Mouse (Mus musculus) liver, embryonic 14.5 days (tissue): ENCODE results near the gene Hmgb1. TPM values are rescaled to one million over a fixed set of nuclear protein-coding genes. Genes with fewer than 3 reads are reported as not detected.

ENCODE experiments used
- ATAC-seq: fragments of 200-750 bp; cut with Nextera tagmentation; 2 replicates; pipeline ENCODE4 v1.8.0; 2017; ENCODE audit warnings: moderate number of reproducible peaks, mild to moderate bottlenecking, moderate library complexity; ENCODE audit not compliant: insufficient read depth
- DNase-seq, 3 experiments: peaks; one replicate each; pipeline ENCODE4 v3.0.0-alpha.2; 2012 to 2013; ENCODE audit warnings: low read depth in 3 of 3, low spot score in 3 of 3
- H3K27ac ChIP-seq: fragments of 300-500 bp; sonication (generic); 2 replicates; pipeline ENCODE4 v1.5.1; 2014; ENCODE audit warnings: moderate library complexity, mild to moderate bottlenecking, control low read depth, inconsistent platforms
- H3K27me3 ChIP-seq: fragments of 300-500 bp; sonication (generic); 2 replicates; pipeline ENCODE4 v1.6.1; 2014; ENCODE audit warnings: mild to moderate bottlenecking, low read length, moderate library complexity; ENCODE audit not compliant: control insufficient read depth, insufficient read depth
- H3K36me3 ChIP-seq: fragments of 300-500 bp; sonication (generic); replicated peaks from 2 replicates; pipeline ENCODE4 v1.6.1; 2014; ENCODE audit warnings: low read depth; ENCODE audit not compliant: control insufficient read depth, insufficient read depth
- H3K4me1 ChIP-seq, 2 experiments: fragments of 200-500 bp in 1 of 2; fragments of 300-500 bp in 1 of 2; sonication (generic) in 1 of 2; replicated peaks; 2 replicates each; pipeline ENCODE4 v1.6.1; 2012 to 2014; ENCODE audit warnings: antibody characterized with exemption in 1 of 2, inconsistent platforms in 1 of 2, low read length in 1 of 2; ENCODE audit not compliant: control insufficient read depth in 2 of 2, insufficient read depth in 2 of 2
- H3K4me2 ChIP-seq: fragments of 300-500 bp; sonication (generic); 2 replicates; pipeline ENCODE4 v1.6.1; 2014; ENCODE audit warnings: low read depth, mild to moderate bottlenecking, control low read depth, moderate library complexity
- H3K4me3 ChIP-seq, 2 experiments: fragments of 200-500 bp in 1 of 2; fragments of 300-500 bp in 1 of 2; sonication (generic) in 1 of 2; 2 replicates each; pipeline ENCODE4 v1.5.1; 2012 to 2014; ENCODE audit warnings: low read depth in 2 of 2, low read length in 2 of 2, mild to moderate bottlenecking in 2 of 2, control low read depth in 1 of 2, inconsistent platforms in 1 of 2, moderate library complexity in 1 of 2; ENCODE audit not compliant: insufficient read depth in 1 of 2
- H3K9ac ChIP-seq: fragments of 300-500 bp; sonication (generic); replicated peaks from 2 replicates; pipeline ENCODE4 v1.6.1; 2014; ENCODE audit warnings: mild to moderate bottlenecking, control low read depth, moderate library complexity
- H3K9me3 ChIP-seq: fragments of 300-500 bp; sonication (generic); 2 replicates; pipeline ENCODE4 v1.6.1; 2016; ENCODE audit warnings: low read length, mixed read lengths; ENCODE audit not compliant: control insufficient read depth
- CTCF ChIP-seq: IDR thresholded peaks from 2 replicates; pipeline ENCODE4 v1.5.1; 2016; ENCODE audit warnings: antibody characterized with exemption, low read depth, control low read depth
- EP300 ChIP-seq: IDR thresholded peaks from 2 replicates; pipeline ENCODE4 v1.6.1; 2016; ENCODE audit warnings: antibody characterized with exemption, low read depth
- WGBS: fragments of 180-500 bp; shearing (Covaris S2); extraction: QIAGEN DNeasy Blood & Tissue Kit; methylation state at CpG from one replicate; pipeline ENCODE4 v1.1.7; 2014; ENCODE audit not compliant: insufficient replicate concordance; 5-methylcytosine and 5-hydroxymethylcytosine counted together
- polyA plus RNA-seq, 2 experiments: library from polyadenylated mRNA; depleted of rRNA in 1 of 2; stranded (reverse) in 1 of 2; unstranded in 1 of 2; fragments of >200 nt; fragmentation: Nextera tagmentation in 1 of 2; extraction: Ambion mirVana in 1 of 2; gene quantifications; 2 replicates each; pipeline versions ENCODE4 v1.2.1 to v1.2.3; 2012 to 2014

The Hmgb1 gene
- polyA plus RNA-seq, 2 experiments: 176 to 555 TPM

DNA sequence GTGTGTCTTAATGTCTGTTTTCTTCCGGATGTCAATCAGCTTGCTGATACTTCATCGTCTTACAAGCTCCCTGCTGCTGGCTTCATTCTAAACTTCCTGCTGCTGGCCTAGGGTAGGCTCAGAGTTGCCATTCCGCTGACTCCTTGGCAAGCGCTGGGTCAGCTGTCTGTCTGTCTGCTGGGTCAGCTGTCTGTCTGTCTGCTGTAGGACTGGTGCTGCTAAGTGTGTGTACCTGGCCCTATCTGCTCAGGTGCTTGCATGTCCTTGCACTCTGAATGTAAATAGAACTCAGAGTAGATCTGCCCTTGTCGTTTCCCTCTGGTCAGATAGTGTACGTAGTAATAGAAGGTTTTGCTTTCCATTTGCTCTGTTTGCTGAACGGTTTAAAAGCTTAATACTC is 20.5 kb upstream of the Hmgb1 start:
- DNase-seq: no peak
- Histone ChIP-seq H3K4me2 (no peak overlapping the region), H3K9ac (no peak overlapping the region), H3K4me3 (no peak overlapping the region), H3K36me3 (peaks cover 66% of the 10 kb centered on the region), H3K9me3 (no peaks in the 10 kb centered on the region), H3K4me1 (0 out of 4 replicates have a peak, but pooled peaks cover 0 to 2% of the 10 kb centered on the region in 2 experiments), H3K27ac (no peak overlapping the region), H3K27me3 (no peaks in the 10 kb centered on the region)
- ATAC-seq: no peak
- WGBS: 81% methylated on average over 7 of the region's 7 CpGs
- TF ChIP-seq EP300 (no peak), CTCF (no peak)

DNA sequence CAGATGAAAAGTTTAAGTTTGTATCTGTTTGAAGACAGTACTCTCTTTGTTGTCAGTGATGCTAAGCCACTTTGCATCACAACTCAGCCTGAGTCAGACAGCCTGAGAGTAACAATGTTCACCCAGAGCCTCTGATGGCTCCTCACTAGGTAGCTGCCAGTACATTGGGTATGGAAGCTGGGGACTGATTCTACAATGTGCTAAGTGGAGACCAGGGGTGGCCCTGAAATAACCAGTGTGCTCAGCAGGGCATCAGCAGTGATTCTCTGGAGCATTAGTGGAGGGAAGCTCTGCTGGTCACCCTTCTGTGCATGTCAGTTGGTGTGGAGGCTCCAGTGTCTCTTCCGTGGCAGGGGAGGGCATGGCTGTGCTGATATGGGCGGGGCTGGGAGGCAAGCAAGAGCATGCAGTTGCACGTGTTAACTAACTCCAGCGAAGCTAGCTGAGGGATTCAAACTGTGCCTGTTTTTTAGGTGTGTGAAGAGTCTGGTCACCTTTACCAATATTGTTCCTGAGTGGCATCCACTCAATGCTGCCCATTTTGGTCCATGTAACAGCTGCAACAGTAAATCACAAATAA is 19.6 kb upstream of the Hmgb1 start:
- no peak for DNase-seq
- peaks cover 69% of the 10 kb centered on the region for H3K36me3 ChIP-seq
- no peak overlapping the region for H3K9ac ChIP-seq
- H3K9me3 ChIP-seq: no peaks in the 10 kb centered on the region
- ATAC-seq: no peak; the same call in 1 of the 2 replicates
- no peak for TF ChIP-seq EP300
- no peak for TF ChIP-seq CTCF
- WGBS: 53% methylated on average over 4 of the region's 4 CpGs
- no peaks in the 10 kb centered on the region for H3K27me3 ChIP-seq
- H3K4me3 ChIP-seq: no peak overlapping the region
- 0 out of 4 replicates have a peak, but pooled peaks cover 0 to 2% of the 10 kb centered on the region in 2 experiments for H3K4me1 ChIP-seq
- no peak overlapping the region for H3K4me2 ChIP-seq
- no peak overlapping the region for H3K27ac ChIP-seq

DNA sequence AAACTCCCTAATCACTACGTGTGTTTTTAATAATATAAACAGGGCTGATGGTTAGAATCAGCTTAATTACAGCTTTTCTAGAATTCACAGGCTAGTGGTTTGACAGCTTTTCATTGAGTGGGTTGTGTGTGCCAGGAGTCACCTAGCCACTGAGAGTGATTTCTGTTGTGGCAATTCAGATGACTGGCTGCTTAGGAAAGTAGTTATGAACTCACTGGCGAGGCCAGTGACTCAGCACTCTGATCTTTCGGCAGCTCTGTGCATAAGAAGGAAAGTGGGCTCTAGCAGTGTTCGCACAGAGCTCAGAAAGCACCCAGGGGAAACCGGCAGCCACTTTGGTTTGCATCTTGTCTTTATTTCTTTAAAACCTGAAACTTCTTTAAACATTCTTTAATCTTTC is 18.7 kb upstream of the Hmgb1 start:
- no peaks in the 10 kb centered on the region for H3K9me3 ChIP-seq
- H3K27ac ChIP-seq: no peak overlapping the region
- DNase-seq: no peak
- H3K36me3 ChIP-seq: peaks cover 73% of the 10 kb centered on the region
- 53% methylated on average over 5 of the region's 5 CpGs for WGBS
- H3K4me1 ChIP-seq: 0 out of 4 replicates have a peak, but pooled peaks cover 0 to 2% of the 10 kb centered on the region in 2 experiments
- H3K4me3 ChIP-seq: no peak overlapping the region
- no peak for ATAC-seq
- H3K27me3 ChIP-seq: no peaks in the 10 kb centered on the region
- H3K9ac ChIP-seq: no peak overlapping the region
- TF ChIP-seq EP300 (no peak), CTCF (no peak)
- no peak overlapping the region for H3K4me2 ChIP-seq

DNA sequence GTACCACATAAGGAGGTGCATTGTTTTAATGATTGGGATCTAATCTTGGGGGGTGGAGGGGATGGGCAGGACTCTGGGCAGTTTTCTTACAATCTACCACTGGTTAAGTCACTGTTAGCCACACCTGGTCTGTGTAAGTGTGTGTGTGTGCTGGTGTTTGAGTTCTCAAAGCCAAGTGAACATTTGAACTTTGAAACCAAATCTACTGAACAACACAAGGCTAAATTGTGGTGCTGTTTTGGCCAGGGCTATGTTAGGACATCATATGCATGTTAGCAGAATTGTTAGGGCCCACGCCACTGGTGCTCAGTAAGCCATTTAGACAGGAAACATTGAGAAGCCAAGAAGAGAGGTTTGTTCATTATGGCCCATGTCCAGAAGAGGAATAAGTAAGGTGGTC is 14.5 kb upstream of the Hmgb1 start:
- Histone ChIP-seq H3K36me3 (peaks cover 63% of the 10 kb centered on the region), H3K27me3 (no peaks in the 10 kb centered on the region), H3K9me3 (no peaks in the 10 kb centered on the region), H3K4me2 (no peak overlapping the region), H3K27ac (no peak overlapping the region), H3K9ac (no peak overlapping the region), H3K4me3 (no peak overlapping the region), H3K4me1 (peaks cover 0 to 9% of the 10 kb centered on the region in 2 experiments; a peak in 2 of 4 replicates)
- no peak for DNase-seq
- 86% methylated on average over 1 of the region's 1 CpGs for WGBS
- no peak for TF ChIP-seq EP300
- TF ChIP-seq CTCF: no peak
- no peak for ATAC-seq

DNA sequence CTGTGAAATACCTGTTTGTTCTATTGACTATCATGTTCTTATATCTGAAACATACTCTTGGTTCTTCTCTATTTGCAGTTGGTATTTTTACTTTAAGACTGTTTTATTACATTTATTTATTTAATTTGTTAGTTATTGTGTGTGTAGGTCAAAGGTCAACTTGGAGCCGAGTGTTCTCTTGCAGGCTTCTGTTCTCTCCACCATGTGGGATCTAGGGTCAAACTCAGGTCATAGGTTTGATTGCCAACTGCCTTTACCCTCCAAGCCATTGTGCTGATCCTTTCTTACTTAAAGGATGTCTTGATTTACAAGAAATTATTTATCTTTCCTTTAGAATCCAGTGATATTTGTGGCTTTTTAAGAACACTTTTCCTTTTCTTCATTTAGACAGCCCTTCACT is 12.3 kb upstream of the Hmgb1 start:
- ATAC-seq (no peak), DNase-seq (no peak)
- Histone ChIP-seq H3K4me3 (no peak overlapping the region), H3K36me3 (peaks cover 58% of the 10 kb centered on the region), H3K9me3 (no peaks in the 10 kb centered on the region), H3K27ac (no peak overlapping the region), H3K4me1 (peaks cover 0 to 7% of the 10 kb centered on the region in 2 experiments; a peak in 2 of 4 replicates), H3K27me3 (no peaks in the 10 kb centered on the region), H3K4me2 (no peak overlapping the region), H3K9ac (no peak overlapping the region)
- TF ChIP-seq CTCF (no peak), EP300 (no peak)
- WGBS: 35% methylated on average over 1 of the region's 1 CpGs
